Mouse (Mus musculus) fat pad, adult 2 months (tissue): Measurements from ENCODE around the gene Scn1a.

ENCODE experiments used
- DNase-seq: peaks from one replicate; pipeline ENCODE4 v3.0.0-alpha.2; 2011; ENCODE audit warnings: low read depth, low spot score; ENCODE audit errors: extremely low read depth

Gene Scn1a

GRCm38 (mm10) chr2:66440711-66441110 lies at the start of gene Scn1a:
Gene Scn1a (minus strand): TSS chr2:66440840.
- no peak for DNase-seq

GRCm38 (mm10) chr2:66478395-66478794 lies 37.8 kb upstream of the Scn1a start:
- DNase-seq: no peak

DNA sequence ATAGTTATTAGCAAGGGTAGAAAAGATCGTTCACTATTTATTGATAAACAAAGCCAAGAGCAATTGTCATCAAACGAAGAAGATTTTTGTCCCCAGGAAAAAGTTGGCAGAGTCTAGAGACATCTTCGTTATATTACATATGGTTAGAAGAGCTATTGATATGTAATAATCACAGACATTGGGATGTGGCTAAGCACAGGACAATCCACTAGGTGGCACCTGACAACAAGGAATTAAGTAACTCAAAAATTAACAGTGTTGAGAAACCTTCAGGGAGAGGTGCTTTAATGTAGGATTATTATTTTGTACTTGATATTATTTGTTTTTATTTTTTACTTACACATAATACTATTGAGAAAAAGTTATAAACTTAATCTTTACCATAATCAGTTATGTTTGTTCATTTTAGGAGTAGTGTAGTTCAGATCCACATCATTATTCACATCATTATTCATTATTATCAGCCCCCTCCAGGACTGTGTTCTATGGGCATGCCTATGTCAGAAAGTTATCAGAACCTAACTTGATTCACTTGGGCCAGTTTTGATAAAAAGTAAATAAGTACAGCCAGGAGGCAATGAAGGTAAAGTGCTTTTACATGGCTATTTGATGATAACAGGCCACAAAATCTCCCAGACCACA lies 32.7 kb upstream of the Scn1a start:
- DNase-seq: no peak

DNA sequence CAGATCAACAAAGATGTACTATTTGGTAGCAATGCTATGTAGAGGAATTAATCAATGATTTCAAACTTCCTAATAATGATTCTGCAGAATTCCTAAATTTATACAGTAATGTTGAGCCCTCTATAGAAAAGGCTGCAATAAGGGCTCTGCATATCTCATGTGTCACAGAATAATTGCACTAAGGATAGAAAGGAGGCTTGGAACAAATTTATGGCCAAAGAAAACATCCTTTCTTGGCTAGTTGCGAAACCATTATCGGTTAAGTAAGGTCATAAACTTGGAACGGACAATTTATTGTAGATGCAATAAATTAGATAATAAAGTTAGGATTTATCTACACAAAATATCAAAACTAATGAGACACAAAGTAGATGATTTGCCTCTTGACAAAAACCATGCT lies 24.8 kb upstream of the Scn1a start:
- DNase-seq: no peak

DNA sequence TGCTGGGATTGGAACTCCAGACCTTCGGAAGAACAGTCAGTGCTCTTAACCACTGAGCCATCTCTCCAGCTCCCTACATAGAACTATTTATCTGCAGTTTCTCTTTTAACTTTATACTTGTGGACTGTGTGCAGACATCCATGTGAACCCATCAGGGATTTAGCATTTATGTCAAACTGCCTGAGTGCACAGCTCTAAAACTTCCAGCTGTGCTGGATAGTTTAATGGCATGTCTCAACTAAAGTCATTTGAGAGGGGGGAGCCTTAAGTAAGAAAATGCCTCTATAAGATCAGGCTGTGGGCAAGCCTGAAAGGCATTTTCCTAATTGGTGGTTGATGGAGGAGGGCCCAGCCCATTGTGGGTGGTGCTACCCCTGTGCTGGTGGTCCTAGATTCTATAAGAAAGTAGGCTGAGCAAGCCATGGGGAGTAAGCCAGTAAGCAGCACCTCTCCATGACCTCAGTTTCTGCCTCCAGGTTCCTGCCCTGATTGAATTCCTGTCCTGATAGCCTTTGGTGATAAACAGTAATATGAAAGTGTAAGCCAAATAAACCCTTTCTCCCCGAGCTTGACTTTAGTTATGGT lies 24.3 kb upstream of the Scn1a start:
- no peak for DNase-seq

DNA sequence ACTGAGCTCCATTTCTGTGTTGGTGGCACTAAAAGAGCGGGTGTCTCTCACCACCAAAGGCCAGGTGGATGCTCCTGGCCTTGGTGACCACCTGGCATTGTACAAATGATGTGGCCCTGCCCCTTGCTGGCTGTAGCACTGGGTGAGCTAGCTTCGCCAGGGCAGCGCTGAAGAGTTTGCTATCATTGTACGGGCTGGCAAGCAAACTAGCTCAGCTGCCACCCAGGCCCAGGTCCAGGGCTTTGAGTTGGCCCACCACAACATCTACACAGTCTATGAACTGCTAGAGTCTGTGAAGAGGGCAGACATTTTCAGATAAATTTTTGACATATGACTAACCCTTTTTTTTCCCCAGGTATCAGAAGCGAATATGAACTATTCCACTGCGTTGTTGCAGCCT lies 23.3 kb upstream of the Scn1a start:
- no peak for DNase-seq

GRCm38 (mm10) chr2:66462458-66462857 lies 21.8 kb upstream of the Scn1a start:
- no peak for DNase-seq

- DNase-seq: no peak
Observed at GRCm38 (mm10) chr2:66439764-66440471, 722 bp downstream of the Scn1a start.

GRCm38 (mm10) chr2:66436286-66436685 lies 4.4 kb downstream of the Scn1a start:
- no peak for DNase-seq

GRCm38 (mm10) chr2:66409740-66410290 lies 30.8 kb downstream of the Scn1a start:
- no peak for DNase-seq

DNA sequence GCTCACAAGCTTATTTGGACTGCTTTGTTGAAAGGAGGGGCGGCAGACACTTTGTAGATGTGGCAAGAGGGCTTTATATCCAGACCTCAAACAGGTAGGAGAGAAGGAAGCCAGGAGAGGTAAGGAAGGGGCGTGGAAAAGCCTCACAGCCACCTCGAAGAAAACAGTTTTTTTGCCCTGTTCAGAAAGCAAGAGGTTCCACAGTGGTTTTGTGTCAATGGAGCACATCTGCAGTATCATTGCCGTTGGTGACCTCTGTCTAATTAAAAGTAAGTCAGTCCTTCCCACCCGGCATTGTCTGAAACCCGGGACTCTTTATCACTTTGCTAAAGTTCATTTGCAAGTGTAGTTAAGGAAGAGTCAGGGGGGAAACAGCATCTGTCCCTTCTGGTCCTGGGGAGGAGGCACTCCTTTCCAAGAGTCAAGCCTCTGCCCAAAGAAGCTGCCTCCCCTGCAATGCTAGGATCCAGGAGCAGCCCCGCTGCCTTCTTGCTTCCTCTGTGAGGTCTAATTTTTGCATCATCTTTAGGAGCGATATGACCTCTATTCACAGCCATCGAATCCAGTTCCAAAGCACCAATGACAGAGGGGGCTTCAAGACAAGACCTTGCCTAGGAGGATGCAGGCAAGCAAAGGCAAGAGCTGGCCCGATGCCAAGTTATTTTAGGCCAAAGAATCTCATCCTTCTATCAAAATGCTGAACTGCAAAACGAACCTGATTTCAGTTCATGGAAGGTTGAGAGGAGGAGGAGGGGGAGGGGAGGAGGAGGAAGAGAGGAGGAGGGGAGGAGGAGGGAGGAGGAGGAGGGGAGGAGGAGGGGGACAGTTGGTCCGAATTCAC lies 31.5 kb downstream of the Scn1a start:
- DNase-seq: no peak

GRCm38 (mm10) chr2:66408456-66408855 lies 32.2 kb downstream of the Scn1a start:
- no peak for DNase-seq

GRCm38 (mm10) chr2:66392586-66392985 lies 48.1 kb downstream of the Scn1a start:
- no peak for DNase-seq

DNA sequence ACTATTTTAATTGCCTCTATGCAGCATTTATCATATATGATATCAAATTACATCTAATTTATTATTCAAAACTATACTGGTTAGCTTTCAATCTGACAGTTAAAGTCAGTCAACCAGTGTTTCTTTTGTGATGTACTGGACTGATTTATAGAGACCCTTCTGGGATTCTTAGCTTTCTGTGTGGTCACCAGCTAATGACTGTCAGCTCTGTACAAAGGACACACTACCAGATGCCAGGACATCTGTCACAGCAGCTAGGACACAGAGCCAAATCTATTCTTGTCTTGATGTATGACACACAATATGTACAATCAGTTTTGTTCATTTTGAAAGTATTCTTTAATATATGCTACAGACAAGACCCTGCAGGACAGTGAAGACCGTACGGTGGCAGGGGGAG lies 72.7 kb downstream of the Scn1a start:
- DNase-seq: no peak

GRCm38 (mm10) chr2:66350590-66350989 lies 90.0 kb downstream of the Scn1a start:
- DNase-seq: no peak

- no peak for DNase-seq
Observed at GRCm38 (mm10) chr2:66346622-66347021, 94.0 kb downstream of the Scn1a start.

DNA sequence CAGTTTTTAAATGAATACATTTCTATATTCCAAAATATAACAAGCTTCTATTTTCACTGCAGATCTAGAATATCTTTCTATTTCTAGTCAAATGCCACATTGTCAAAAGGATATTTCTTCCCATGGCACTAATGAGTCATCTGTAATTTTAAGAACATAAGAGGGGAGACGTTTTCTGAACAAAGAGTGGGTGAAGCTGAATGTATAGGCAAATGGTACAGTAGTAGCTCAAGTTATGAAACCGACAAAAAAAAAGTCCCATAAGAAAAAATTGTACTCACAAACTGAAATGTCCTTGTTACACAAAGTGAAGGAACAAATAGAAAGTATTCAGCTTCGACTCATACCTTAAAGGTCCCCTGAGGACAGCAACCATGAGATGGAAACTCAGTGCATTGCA lies 94.5 kb downstream of the Scn1a start:
- no peak for DNase-seq

DNA sequence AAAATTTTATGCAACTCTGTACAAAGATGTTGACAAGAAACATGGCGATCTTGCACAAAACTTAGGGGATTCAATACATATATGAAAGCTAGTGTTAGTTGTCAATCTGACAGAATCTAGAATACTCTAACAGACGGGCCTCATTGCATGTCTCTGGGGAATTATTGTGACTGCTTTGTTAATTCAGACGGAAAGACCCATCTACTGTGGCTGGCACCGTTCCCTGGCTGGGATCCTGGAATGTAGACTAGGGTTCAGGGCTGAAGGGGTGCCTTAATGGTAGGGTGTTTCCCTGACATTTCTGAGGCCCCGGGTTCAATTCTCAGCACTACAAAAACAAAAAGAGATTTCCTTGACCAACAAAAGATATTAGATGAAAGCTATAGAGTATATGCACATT lies 103.2 kb downstream of the Scn1a start:
- DNase-seq: no peak

- no peak for DNase-seq
Observed at GRCm38 (mm10) chr2:66336396-66336795, 104.2 kb downstream of the Scn1a start.

GRCm38 (mm10) chr2:66272551-66272950 lies 168.1 kb downstream of the Scn1a start:
- no peak for DNase-seq
